Mouse (Mus musculus) forebrain, embryonic 11.5 days (tissue): ENCODE measurements around the gene Ift46. TPM values are rescaled to one million over a fixed set of nuclear protein-coding genes. Genes with fewer than 3 reads are reported as not detected.

Source experiments
- ATAC-seq: fragments of 200-750 bp; cut with Nextera tagmentation; replicated peaks from 2 replicates; pipeline ENCODE4 v1.8.0; 2017; ENCODE audit warnings: moderate TSS enrichment; ENCODE audit not compliant: low FRiP score
- DNase-seq: peaks from one replicate; pipeline ENCODE4 v3.0.0-alpha.2; 2017; ENCODE audit warnings: low spot score
- H3K27ac ChIP-seq: fragments of 300-500 bp; sonication (generic); 2 replicates; pipeline ENCODE4 v1.5.1; 2014; ENCODE audit warnings: low read depth, low read length
- H3K27me3 ChIP-seq: fragments of 300-500 bp; sonication (generic); 2 replicates; pipeline ENCODE4 v1.6.1; 2014; ENCODE audit warnings: mild to moderate bottlenecking, low read length, mixed read lengths; ENCODE audit not compliant: control insufficient read depth, insufficient read depth
- H3K36me3 ChIP-seq: fragments of 300-500 bp; sonication (generic); 2 replicates; pipeline ENCODE4 v1.6.1; 2014; ENCODE audit warnings: mild to moderate bottlenecking, low read length, moderate library complexity, mixed read lengths; ENCODE audit not compliant: control insufficient read depth, insufficient read depth
- H3K4me1 ChIP-seq: fragments of 300-500 bp; sonication (generic); replicated peaks from 2 replicates; pipeline ENCODE4 v1.6.1; 2014; ENCODE audit warnings: low read length, mixed read lengths; ENCODE audit not compliant: control insufficient read depth, insufficient read depth
- H3K4me2 ChIP-seq: fragments of 300-500 bp; sonication (generic); 2 replicates; pipeline ENCODE4 v1.6.1; 2014; ENCODE audit warnings: low read depth, mild to moderate bottlenecking, low read length, moderate library complexity, mixed read lengths; ENCODE audit not compliant: severe bottlenecking
- H3K4me3 ChIP-seq: fragments of 300-500 bp; sonication (generic); 2 replicates; pipeline ENCODE4 v1.5.1; 2014; ENCODE audit warnings: low read depth, low read length
- H3K9ac ChIP-seq: fragments of 300-500 bp; sonication (generic); 2 replicates; pipeline ENCODE4 v1.6.1; 2014; ENCODE audit warnings: low read length
- H3K9me3 ChIP-seq: fragments of 300-500 bp; sonication (generic); 2 replicates; pipeline ENCODE4 v1.6.1; 2016; ENCODE audit warnings: low read length, mixed read lengths; ENCODE audit not compliant: control insufficient read depth
- WGBS: fragments of 180-500 bp; shearing (Covaris S2); extraction: QIAGEN DNeasy Blood & Tissue Kit; methylation state at CpG from one replicate; pipeline ENCODE4 v1.1.7; 2014; 5-methylcytosine and 5-hydroxymethylcytosine counted together
- polyA plus RNA-seq: library from polyadenylated mRNA; unstranded; fragments of >200 nt; fragmentation: Nextera tagmentation; extraction: Ambion mirVana; gene quantifications from 2 replicates; pipeline ENCODE4 v1.2.1, GENCODE M21; 2014

The Ift46 gene
- polyA plus RNA-seq, result 121 TPM in 2 replicates

DNA sequence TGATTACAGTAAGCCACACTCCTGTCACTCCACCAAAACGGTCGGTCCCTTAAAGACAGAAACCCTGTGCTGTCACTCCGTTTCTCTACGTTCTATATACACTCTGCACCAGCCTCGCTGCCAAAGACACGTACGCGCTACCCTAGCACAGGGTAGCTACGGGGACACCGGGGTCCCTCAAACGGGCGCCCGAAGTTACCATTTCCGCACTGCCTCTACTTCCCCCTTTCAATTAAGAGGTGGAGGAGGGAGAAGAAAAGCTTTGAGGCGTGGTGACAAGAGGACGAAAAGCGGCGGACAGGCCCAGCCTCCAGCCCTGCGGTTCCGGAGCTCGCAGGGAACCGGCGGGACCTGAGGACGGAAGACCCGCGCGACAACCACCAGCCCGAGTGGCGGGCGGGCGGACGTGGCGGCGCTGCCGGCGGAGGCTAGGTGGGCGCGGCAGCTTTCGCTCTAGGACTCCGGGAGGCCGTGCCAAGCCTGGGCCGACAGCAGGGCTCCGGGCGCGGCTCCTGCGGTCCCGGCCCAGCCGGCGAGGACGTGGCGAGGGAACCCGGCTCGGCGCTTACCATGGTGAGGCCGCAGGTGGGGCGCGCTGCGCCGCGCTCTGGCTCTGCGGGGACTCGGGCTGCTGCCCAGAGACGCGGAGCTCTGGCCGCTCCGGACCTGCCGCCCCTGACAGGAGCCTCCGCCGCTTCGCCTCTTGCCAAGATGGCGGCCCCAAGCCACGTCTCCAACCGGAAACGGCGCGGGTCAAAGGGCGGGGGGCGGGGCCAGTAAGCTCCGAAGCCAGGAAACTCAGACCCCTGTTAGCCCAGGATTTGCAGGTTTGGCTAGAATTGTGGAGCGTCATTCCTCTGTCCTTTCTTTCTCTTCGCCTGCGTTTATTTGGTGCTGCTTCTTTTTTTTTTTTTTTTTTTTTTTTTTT lies at the start of gene Ift46, which contains the start of gene Arcn1:
Gene Ift46, plus strand, starts transcription at position 808 of the 928 bp plus-strand sequence.
Gene Arcn1, minus strand, starts transcription at position 745 of the 928 bp plus-strand sequence.
- H3K27ac ChIP-seq, result peak within 1 kb of the TSS; percentile 82
- H3K9me3 ChIP-seq, result no peaks in the 10 kb centered on the region
- no peaks in the 10 kb centered on the region for H3K27me3 ChIP-seq
- peak; percentile 86 for ATAC-seq
- WGBS, result under 1% methylated on average over 65 of the region's 82 CpGs
- H3K4me1 ChIP-seq, result 0 out of 2 replicates have a peak, but pooled peaks cover 7% of the 10 kb centered on the region
- H3K9ac ChIP-seq, result peak within 1 kb of the TSS; percentile 94
- peak within 1 kb of the TSS; percentile 94 for H3K4me2 ChIP-seq
- DNase-seq, result peak; percentile 95
- peak within 1 kb of the TSS; percentile 99 for H3K4me3 ChIP-seq
- no peaks in the 10 kb centered on the region for H3K36me3 ChIP-seq

DNA sequence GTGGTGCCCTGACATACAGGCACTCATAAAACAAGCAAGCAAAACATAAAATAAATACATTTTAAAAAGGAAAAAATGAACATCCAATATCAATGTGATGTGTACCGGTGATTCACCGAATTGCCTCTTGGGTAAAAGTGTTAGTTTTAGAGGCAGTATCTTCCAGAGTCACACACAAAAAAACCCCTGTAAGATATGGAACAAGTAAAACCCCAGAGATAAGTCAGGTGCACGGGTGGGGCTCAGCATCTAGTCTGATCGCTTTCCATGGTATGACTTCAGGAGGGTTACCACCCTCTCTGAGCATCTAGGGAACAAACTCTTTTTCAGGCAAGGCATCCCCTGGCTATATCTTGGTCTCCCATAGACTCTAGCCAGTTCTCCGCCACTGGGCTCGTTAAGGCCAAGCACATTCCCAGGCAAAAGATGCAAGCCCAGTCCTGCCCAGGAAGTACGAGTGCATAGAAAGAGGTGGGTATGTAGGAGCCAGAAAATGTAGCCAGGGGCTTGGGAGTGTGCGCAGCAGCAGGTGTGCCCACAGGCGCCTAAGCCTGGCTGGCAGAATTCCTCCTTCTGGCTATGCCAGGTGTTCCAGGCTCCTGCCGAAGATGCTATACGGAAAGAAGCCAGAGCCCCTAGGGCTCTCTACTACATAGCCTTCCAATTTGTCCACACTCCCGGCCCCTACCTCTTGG lies 48.6 kb upstream of the Ift46 start:
- Histone ChIP-seq H3K27ac (no peak overlapping the region), H3K9ac (no peak overlapping the region)
- 87% methylated on average over 12 of the region's 12 CpGs for WGBS

GRCm38 (mm10) chr9:44719632-44720357 lies 47.9 kb upstream of the Ift46 start:
- no peak for ATAC-seq
- Histone ChIP-seq H3K4me3 (peak overlapping the region; percentile 65), H3K4me2 (peak overlapping the region; percentile 58), H3K27ac (no peak overlapping the region), H3K9ac (peak overlapping the region; percentile 91), H3K36me3 (no peaks in the 10 kb centered on the region; the same call in 1 of the 2 replicates), H3K27me3 (no peaks in the 10 kb centered on the region), H3K9me3 (no peaks in the 10 kb centered on the region), H3K4me1 (peaks cover 22% of the 10 kb centered on the region; the same call in 1 of the 2 replicates)
- WGBS, result 84% methylated on average over 8 of the region's 8 CpGs
- DNase-seq, result no peak

More for the DNA sequence above, 48.6 kb upstream of the Ift46 start:
- Histone ChIP-seq H3K4me2 (no peak overlapping the region), H3K4me3 (no peak overlapping the region), H3K36me3 (no peaks in the 10 kb centered on the region; the same call in 1 of the 2 replicates), H3K27me3 (no peaks in the 10 kb centered on the region), H3K9me3 (no peaks in the 10 kb centered on the region), H3K4me1 (peaks cover 21% of the 10 kb centered on the region; the same call in 1 of the 2 replicates)
- no peak for DNase-seq
- no peak for ATAC-seq

GRCm38 (mm10) chr9:44720358-44721153 lies 47.2 kb upstream of the Ift46 start:
- Histone ChIP-seq H3K4me1 (peaks cover 27% of the 10 kb centered on the region; the same call in 1 of the 2 replicates), H3K4me3 (peak overlapping the region; percentile 65), H3K9me3 (no peaks in the 10 kb centered on the region), H3K27me3 (no peaks in the 10 kb centered on the region), H3K4me2 (peak overlapping the region; percentile 58), H3K27ac (peak overlapping the region; percentile 51), H3K36me3 (no peaks in the 10 kb centered on the region; the same call in 1 of the 2 replicates), H3K9ac (peak overlapping the region; percentile 91)
- ATAC-seq (peak; percentile 43), DNase-seq (no peak)
- WGBS, result 21% methylated on average over 9 of the region's 9 CpGs

DNA sequence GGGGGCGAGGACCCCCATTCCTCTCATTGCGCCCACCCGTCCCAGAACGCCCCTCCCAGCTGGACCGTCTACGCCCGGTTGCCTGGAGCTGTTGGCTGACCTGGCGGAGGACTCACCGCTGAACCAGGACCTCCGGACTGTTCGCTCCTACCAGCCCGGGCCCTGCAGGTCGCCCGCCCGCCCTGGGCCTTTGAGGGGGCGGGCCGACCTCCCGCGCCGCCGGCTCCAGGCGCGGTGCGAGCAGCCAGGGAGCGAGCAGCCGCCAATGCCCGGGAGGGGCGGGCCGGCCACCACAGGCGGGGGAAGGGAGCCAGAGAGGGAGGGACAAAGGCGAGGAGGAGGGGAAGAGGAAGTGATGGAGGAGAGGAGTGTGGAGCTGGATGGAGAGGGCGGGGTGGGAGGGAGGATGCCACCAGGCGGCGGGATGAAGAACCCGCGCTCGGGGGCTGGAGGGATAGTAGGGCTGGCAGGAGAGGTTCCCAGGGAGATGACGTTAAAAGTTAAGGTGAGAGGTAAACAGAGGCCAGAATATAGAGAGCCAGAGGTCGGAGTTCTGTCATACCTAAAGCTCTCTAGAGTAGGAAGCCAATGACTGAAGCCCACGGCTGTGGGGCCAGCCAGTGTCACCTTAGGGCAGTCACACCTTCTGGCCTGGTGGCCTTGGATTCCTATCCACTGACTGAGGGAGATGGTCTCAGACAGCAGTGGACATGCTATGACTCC lies 46.4 kb upstream of the Ift46 start:
- Histone ChIP-seq H3K36me3 (no peaks in the 10 kb centered on the region; the same call in 1 of the 2 replicates), H3K4me1 (peaks cover 32% of the 10 kb centered on the region), H3K27ac (peak overlapping the region; percentile 51), H3K4me3 (peak overlapping the region; percentile 65), H3K9ac (peak overlapping the region; percentile 91), H3K27me3 (no peaks in the 10 kb centered on the region), H3K4me2 (peak overlapping the region; percentile 58), H3K9me3 (no peaks in the 10 kb centered on the region)
- 1% methylated on average over 40 of the region's 40 CpGs for WGBS
- DNase-seq (peak; percentile 92), ATAC-seq (peak; percentile 88)

DNA sequence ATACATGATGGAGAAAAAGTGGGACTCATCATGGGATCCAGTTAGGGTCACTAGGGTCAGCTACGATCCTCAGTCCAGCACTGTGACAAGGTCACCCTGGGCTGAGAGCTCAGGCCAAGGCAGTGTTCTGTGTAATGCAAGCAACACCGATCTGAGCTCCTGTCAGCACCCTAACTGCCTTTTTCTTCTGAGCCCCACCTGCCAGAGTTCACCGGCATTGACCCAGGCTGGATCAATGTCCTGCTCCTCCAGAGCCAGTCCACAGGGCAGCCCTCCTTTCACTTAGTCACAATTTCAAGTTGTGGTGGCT lies 45.9 kb upstream of the Ift46 start:
- DNase-seq (no peak), ATAC-seq (no peak)
- peak overlapping the region; percentile 91; the same call in 1 of the 2 replicates for H3K9ac ChIP-seq
- WGBS, result 84% methylated on average over 3 of the region's 3 CpGs
- no peak overlapping the region for H3K27ac ChIP-seq
- no peaks in the 10 kb centered on the region for H3K27me3 ChIP-seq
- H3K4me2 ChIP-seq, result peak overlapping the region; percentile 58; the same call in 1 of the 2 replicates
- peak overlapping the region; percentile 65; the same call in 1 of the 2 replicates for H3K4me3 ChIP-seq
- H3K4me1 ChIP-seq, result peaks cover 37% of the 10 kb centered on the region
- no peaks in the 10 kb centered on the region for H3K36me3 ChIP-seq
- no peaks in the 10 kb centered on the region for H3K9me3 ChIP-seq

DNA sequence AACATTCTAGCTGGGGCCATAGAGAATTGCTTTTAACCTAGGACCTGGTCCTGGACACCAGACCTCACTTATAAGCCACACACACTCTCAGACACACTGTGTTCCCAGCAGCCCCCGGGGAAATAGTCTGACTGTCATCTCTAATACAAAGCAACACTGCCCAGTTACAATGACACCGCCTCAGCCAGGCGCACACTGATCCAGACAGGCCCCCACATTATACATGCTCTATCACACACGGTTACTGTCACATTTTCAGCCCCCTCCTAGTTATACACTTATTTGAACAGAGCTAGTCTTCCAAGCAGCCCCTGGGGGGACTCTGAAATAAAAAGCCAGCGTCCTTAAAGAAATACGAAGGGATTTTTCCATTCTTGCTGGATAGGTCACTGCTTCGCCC lies 45.1 kb upstream of the Ift46 start:
- DNase-seq (no peak), ATAC-seq (no peak)
- H3K27me3 ChIP-seq, result no peaks in the 10 kb centered on the region
- no peaks in the 10 kb centered on the region for H3K36me3 ChIP-seq
- H3K9me3 ChIP-seq, result no peaks in the 10 kb centered on the region
- no peak overlapping the region for H3K4me3 ChIP-seq
- peaks cover 40% of the 10 kb centered on the region for H3K4me1 ChIP-seq
- no peak overlapping the region for H3K4me2 ChIP-seq
- 78% methylated on average over 7 of the region's 7 CpGs for WGBS
- H3K9ac ChIP-seq, result no peak overlapping the region
- H3K27ac ChIP-seq, result no peak overlapping the region
